Mouse (Mus musculus) lung, embryonic 15.5 days (tissue): Measurements from ENCODE around the gene Fmo1. TPM values are rescaled to one million over a fixed set of nuclear protein-coding genes. Genes with fewer than 3 reads are reported as not detected.
A peak's percentile ranks its signal among the peaks of the same experiment; 100 is the strongest.

ENCODE experiments used
- ATAC-seq: fragments of 200-750 bp; cut with Nextera tagmentation; 2 replicates; pipeline ENCODE4 v1.8.0; 2017; ENCODE audit warnings: moderate number of reproducible peaks, borderline replicate concordance; ENCODE audit not compliant: low FRiP score, low TSS enrichment; ENCODE audit errors: extremely low read depth
- H3K27ac ChIP-seq: fragments of 300-500 bp; sonication (generic); 2 replicates; pipeline ENCODE4 v1.5.1; 2015; ENCODE audit warnings: moderate library complexity, mild to moderate bottlenecking, inconsistent platforms
- H3K27me3 ChIP-seq: fragments of 300-500 bp; sonication (generic); 2 replicates; pipeline ENCODE4 v1.6.1; 2015; ENCODE audit warnings: inconsistent platforms
- H3K36me3 ChIP-seq: fragments of 300-500 bp; sonication (generic); 2 replicates; pipeline ENCODE4 v1.6.1; 2015; ENCODE audit warnings: inconsistent platforms
- H3K4me1 ChIP-seq: fragments of 300-500 bp; sonication (generic); 2 replicates; pipeline ENCODE4 v1.6.1; 2015; ENCODE audit warnings: inconsistent platforms
- H3K4me2 ChIP-seq: fragments of 300-500 bp; sonication (generic); 2 replicates; pipeline ENCODE4 v1.6.1; 2015; ENCODE audit warnings: inconsistent platforms, mild to moderate bottlenecking, moderate library complexity
- H3K4me3 ChIP-seq: fragments of 300-500 bp; sonication (generic); 2 replicates; pipeline ENCODE4 v1.5.1; 2015; ENCODE audit warnings: mild to moderate bottlenecking, inconsistent platforms
- H3K9ac ChIP-seq: fragments of 300-500 bp; sonication (generic); 2 replicates; pipeline ENCODE4 v1.6.1; 2015; ENCODE audit warnings: inconsistent platforms
- H3K9me3 ChIP-seq: fragments of 300-500 bp; sonication (generic); 2 replicates; pipeline ENCODE4 v1.6.1; 2016; ENCODE audit warnings: inconsistent platforms
- WGBS: fragments of 180-500 bp; shearing (Covaris S2); methylation state at CpG from one replicate; pipeline ENCODE4 v1.1.7; 2015; 5-methylcytosine and 5-hydroxymethylcytosine counted together
- polyA plus RNA-seq: library from polyadenylated mRNA; unstranded; fragments of >200 nt; fragmentation: Nextera tagmentation; extraction: Ambion mirVana; gene quantifications from 2 replicates; pipeline ENCODE4 v1.2.1, GENCODE M21; 2015

The Fmo1 gene
- polyA plus RNA-seq, 1 experiment from 2014 or later = 17.1 TPM

- no peak overlapping the region for H3K27ac ChIP-seq
- no peaks in the 10 kb centered on the region for H3K27me3 ChIP-seq
- no peaks in the 10 kb centered on the region for H3K36me3 ChIP-seq
- H3K4me3 ChIP-seq = no peak overlapping the region
- WGBS = 68% methylated on average over 4 of the region's 4 CpGs
- no peaks in the 10 kb centered on the region for H3K9me3 ChIP-seq
- H3K4me1 ChIP-seq = no peaks in the 10 kb centered on the region
- ATAC-seq = no peak
- no peak overlapping the region for H3K4me2 ChIP-seq
- no peak overlapping the region for H3K9ac ChIP-seq
These were observed 16.3 kb upstream of the Fmo1 start for GRCm38 (mm10) chr1:162882681-162883080.

GRCm38 (mm10) chr1:162879595-162880369 lies 13.4 kb upstream of the Fmo1 start:
- Histone ChIP-seq H3K4me3 (no peak overlapping the region), H3K27ac (no peak overlapping the region), H3K9ac (no peak overlapping the region), H3K27me3 (no peaks in the 10 kb centered on the region), H3K4me2 (no peak overlapping the region), H3K4me1 (no peaks in the 10 kb centered on the region), H3K9me3 (no peaks in the 10 kb centered on the region), H3K36me3 (no peaks in the 10 kb centered on the region)
- WGBS = 54% methylated on average over 11 of the region's 11 CpGs
- no peak for ATAC-seq

- peaks cover 12% of the 10 kb centered on the region for H3K4me1 ChIP-seq
- H3K27ac ChIP-seq = no peak overlapping the region
- no peaks in the 10 kb centered on the region for H3K36me3 ChIP-seq
- ATAC-seq = no peak
- 34% methylated on average over 3 of the region's 3 CpGs for WGBS
- H3K27me3 ChIP-seq = no peaks in the 10 kb centered on the region
- no peaks in the 10 kb centered on the region for H3K9me3 ChIP-seq
- H3K4me3 ChIP-seq = no peak overlapping the region
- no peak overlapping the region for H3K9ac ChIP-seq
- H3K4me2 ChIP-seq = no peak overlapping the region
These were observed 8.7 kb upstream of the Fmo1 start for GRCm38 (mm10) chr1:162875091-162875490.

GRCm38 (mm10) chr1:162871701-162872311 lies 5.4 kb upstream of the Fmo1 start:
- peak; percentile 52; the same call in 1 of the 2 replicates for ATAC-seq
- WGBS = 17% methylated on average over 9 of the region's 9 CpGs
- Histone ChIP-seq H3K4me2 (no peak overlapping the region), H3K4me3 (no peak overlapping the region), H3K27ac (no peak overlapping the region), H3K4me1 (peaks cover 12% of the 10 kb centered on the region), H3K9me3 (no peaks in the 10 kb centered on the region), H3K27me3 (no peaks in the 10 kb centered on the region), H3K36me3 (no peaks in the 10 kb centered on the region), H3K9ac (no peak overlapping the region)

- peaks cover 12% of the 10 kb centered on the region for H3K4me1 ChIP-seq
- ATAC-seq = no peak
- H3K36me3 ChIP-seq = no peaks in the 10 kb centered on the region
- no peaks in the 10 kb centered on the region for H3K9me3 ChIP-seq
- H3K4me2 ChIP-seq = no peak overlapping the region
- H3K4me3 ChIP-seq = no peak overlapping the region
- 71% methylated on average over 7 of the region's 7 CpGs for WGBS
- no peaks in the 10 kb centered on the region for H3K27me3 ChIP-seq
- no peak overlapping the region for H3K27ac ChIP-seq
- H3K9ac ChIP-seq = no peak overlapping the region
These were observed 4.6 kb upstream of the Fmo1 start for GRCm38 (mm10) chr1:162870978-162871377.

DNA sequence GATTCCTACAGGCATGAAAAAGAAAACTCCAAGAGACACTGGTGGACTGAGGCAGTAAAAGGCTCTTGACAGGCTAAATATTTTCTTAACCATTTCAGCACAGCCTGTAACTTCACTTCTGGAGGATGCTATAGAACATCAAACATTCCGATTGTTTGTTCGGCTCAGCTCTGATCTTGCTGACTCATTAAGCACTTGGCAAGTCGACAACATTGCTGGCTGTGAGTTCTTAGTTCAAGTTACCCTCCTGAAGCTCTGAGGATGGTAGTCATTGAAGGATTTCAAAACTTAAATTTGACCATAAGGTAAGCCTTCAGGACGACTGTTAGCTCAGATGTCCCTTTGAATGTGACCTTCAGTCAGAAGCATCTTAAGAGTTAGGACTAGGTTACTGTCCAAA lies 986 bp upstream of the Fmo1 start:
- H3K4me1 ChIP-seq = peaks cover 13% of the 10 kb centered on the region
- H3K9me3 ChIP-seq = no peaks in the 10 kb centered on the region
- no peaks in the 10 kb centered on the region for H3K27me3 ChIP-seq
- WGBS = 55% methylated on average over 4 of the region's 4 CpGs
- no peak overlapping the region for H3K9ac ChIP-seq
- H3K4me3 ChIP-seq = no peak overlapping the region
- no peaks in the 10 kb centered on the region for H3K36me3 ChIP-seq
- H3K27ac ChIP-seq = no peak overlapping the region
- H3K4me2 ChIP-seq = no peak overlapping the region
- no peak for ATAC-seq

DNA sequence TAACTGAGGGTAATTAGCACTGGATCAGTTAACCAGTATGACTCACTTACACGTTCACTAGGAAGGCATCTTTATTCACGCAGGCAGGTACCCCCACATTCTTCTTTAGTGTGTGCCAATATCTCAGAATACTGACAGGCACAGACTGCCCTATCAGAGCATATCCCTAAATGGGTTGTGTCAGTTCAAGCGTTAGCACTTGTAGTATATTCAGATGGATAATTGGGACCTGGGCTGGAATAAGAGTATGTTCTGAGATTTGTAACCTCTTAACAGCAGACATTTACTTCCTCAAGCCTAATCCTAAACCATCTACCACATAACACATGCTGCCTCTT lies 948 bp downstream of the Fmo1 start:
- Histone ChIP-seq H3K4me3 (no peak overlapping the region), H3K9ac (no peak overlapping the region), H3K27ac (no peak overlapping the region), H3K4me1 (peaks cover 5% of the 10 kb centered on the region; the same call in 1 of the 2 replicates), H3K36me3 (no peaks in the 10 kb centered on the region), H3K9me3 (no peaks in the 10 kb centered on the region), H3K4me2 (no peak overlapping the region), H3K27me3 (no peaks in the 10 kb centered on the region)
- 64% methylated on average over 3 of the region's 3 CpGs for WGBS
- no peak for ATAC-seq

- Histone ChIP-seq H3K27me3 (no peaks in the 10 kb centered on the region), H3K9ac (no peak overlapping the region), H3K27ac (no peak overlapping the region; the same call in 1 of the 2 replicates), H3K36me3 (no peaks in the 10 kb centered on the region), H3K4me2 (no peak overlapping the region), H3K9me3 (no peaks in the 10 kb centered on the region), H3K4me1 (peaks cover 7% of the 10 kb centered on the region; the same call in 1 of the 2 replicates), H3K4me3 (no peak overlapping the region)
- 47% methylated on average over 8 of the region's 8 CpGs for WGBS
- peak; percentile 88; the same call in 1 of the 2 replicates for ATAC-seq
These were observed 1.5 kb downstream of the Fmo1 start for GRCm38 (mm10) chr1:162864816-162865492.

GRCm38 (mm10) chr1:162864279-162864678 lies 2.1 kb downstream of the Fmo1 start:
- no peak overlapping the region; the same call in 1 of the 2 replicates for H3K27ac ChIP-seq
- no peaks in the 10 kb centered on the region for H3K36me3 ChIP-seq
- H3K9me3 ChIP-seq = no peaks in the 10 kb centered on the region
- no peak for ATAC-seq
- H3K4me2 ChIP-seq = no peak overlapping the region
- peaks cover 14% of the 10 kb centered on the region for H3K4me1 ChIP-seq
- H3K27me3 ChIP-seq = no peaks in the 10 kb centered on the region
- WGBS = 87% methylated on average over 5 of the region's 5 CpGs
- H3K4me3 ChIP-seq = no peak overlapping the region
- H3K9ac ChIP-seq = no peak overlapping the region

GRCm38 (mm10) chr1:162863579-162863978 lies 2.8 kb downstream of the Fmo1 start:
- no peaks in the 10 kb centered on the region for H3K9me3 ChIP-seq
- WGBS = 85% methylated on average over 3 of the region's 3 CpGs
- no peak overlapping the region for H3K27ac ChIP-seq
- no peak overlapping the region for H3K9ac ChIP-seq
- H3K4me3 ChIP-seq = no peak overlapping the region
- ATAC-seq = no peak
- peaks cover 21% of the 10 kb centered on the region for H3K4me1 ChIP-seq
- H3K4me2 ChIP-seq = no peak overlapping the region
- no peaks in the 10 kb centered on the region for H3K27me3 ChIP-seq
- no peaks in the 10 kb centered on the region for H3K36me3 ChIP-seq

GRCm38 (mm10) chr1:162862328-162862727 lies 4.1 kb downstream of the Fmo1 start:
- H3K36me3 ChIP-seq = no peaks in the 10 kb centered on the region
- H3K27me3 ChIP-seq = no peaks in the 10 kb centered on the region
- H3K27ac ChIP-seq = no peak overlapping the region
- H3K9me3 ChIP-seq = no peaks in the 10 kb centered on the region
- H3K4me1 ChIP-seq = peaks cover 22% of the 10 kb centered on the region
- no peak overlapping the region for H3K4me3 ChIP-seq
- no peak overlapping the region for H3K4me2 ChIP-seq
- 38% methylated on average over 1 of the region's 1 CpGs for WGBS
- no peak for ATAC-seq
- no peak overlapping the region for H3K9ac ChIP-seq

- H3K4me2 ChIP-seq = no peak overlapping the region
- H3K9ac ChIP-seq = no peak overlapping the region
- H3K4me1 ChIP-seq = peaks cover 22% of the 10 kb centered on the region
- no peaks in the 10 kb centered on the region for H3K36me3 ChIP-seq
- ATAC-seq = peak; percentile 60
- H3K27ac ChIP-seq = no peak overlapping the region
- no peaks in the 10 kb centered on the region for H3K27me3 ChIP-seq
- no peaks in the 10 kb centered on the region for H3K9me3 ChIP-seq
- H3K4me3 ChIP-seq = no peak overlapping the region
- 47% methylated on average over 9 of the region's 9 CpGs for WGBS
These were observed 6.3 kb downstream of the Fmo1 start for GRCm38 (mm10) chr1:162859996-162860605.
